In the genomic region with DNA sequence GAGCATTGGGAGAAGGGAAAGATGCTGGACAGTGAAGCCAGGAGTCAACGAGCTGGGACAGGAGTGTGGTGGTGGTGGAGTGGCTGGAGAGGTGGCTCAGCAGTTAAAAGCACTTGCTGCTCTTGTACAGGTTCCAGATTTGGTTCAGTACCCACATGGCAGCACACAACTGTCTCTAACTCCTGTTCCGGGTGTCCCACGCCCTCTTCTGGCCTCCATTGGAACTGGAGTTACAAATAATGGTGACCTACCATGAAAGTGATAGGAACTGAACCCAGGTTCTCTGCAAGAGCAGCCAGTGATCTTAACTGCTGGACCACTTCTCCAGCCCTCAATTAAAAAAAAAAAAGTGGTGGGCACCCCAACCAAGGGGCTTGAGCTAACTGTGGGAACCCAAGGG, we compare ENCODE assay signal across 9 mouse cellular contexts. TPM values are rescaled to one million over a fixed set of nuclear protein-coding genes. Genes with fewer than 3 reads are reported as not detected.
A peak's percentile ranks its signal among the peaks of the same experiment; 100 is the strongest.
DNase-seq lines count a peak whose midpoint lies in the region; ATAC-seq and TF ChIP-seq lines count a peak whose summit lies in the region.
"Had no signal": no experiment of that assay in that cellular context is flagged by ENCODE, and none has a peak within 500 bp of the region (broad histone marks: within the 10 kb centered on the region; RNA-seq: fewer than 3 reads in every experiment).

No protein-coding gene starts in this region.

- ATAC-seq in hindbrain, postnatal 0 days: no peak
- ATAC-seq in hindbrain, embryonic 12.5 days (ENCODE audit: low FRiP score): no peak
- no peak for ATAC-seq in forebrain, embryonic 13.5 days

- no peak overlapping the region for H3K27ac ChIP-seq in hindbrain, postnatal 0 days
- no peak overlapping the region for H3K27ac ChIP-seq in hindbrain, embryonic 12.5 days
- no peak overlapping the region for H3K27ac ChIP-seq in thymus, adult 2 months (ENCODE audit: control insufficient read depth, insufficient read depth, low read length)
- no peak overlapping the region for H3K27ac ChIP-seq in forebrain, embryonic 13.5 days
- H3K27ac ChIP-seq: neural tube, embryonic 15.5 days had no signal

- no peak overlapping the region for H3K4me3 ChIP-seq in hindbrain, postnatal 0 days (ENCODE audit: low read length)
- no peak overlapping the region for H3K4me3 ChIP-seq in hindbrain, embryonic 12.5 days
- no peak overlapping the region for H3K4me3 ChIP-seq in thymus, adult 2 months (ENCODE audit: control insufficient read depth, insufficient read depth, low read length)
- H3K4me3 ChIP-seq in forebrain, embryonic 13.5 days: no peak overlapping the region
- H3K4me3 ChIP-seq: neural tube, embryonic 15.5 days had no signal

- no peak overlapping the region for H3K9ac ChIP-seq in hindbrain, postnatal 0 days (replicated peaks; ENCODE audit: low read length)
- H3K9ac ChIP-seq in hindbrain, embryonic 12.5 days: no peak overlapping the region
- H3K9ac ChIP-seq in forebrain, embryonic 13.5 days: no peak overlapping the region
- H3K9ac ChIP-seq: neural tube, embryonic 15.5 days had no signal

- no peak for TF ChIP-seq POLR2A in thymus, adult 2 months (IDR thresholded peaks at IDR 0.05; ENCODE audit: control insufficient read depth, extremely low read depth, insufficient read depth, low read length, poor library complexity)

- 0 out of 2 replicates have a peak, but pooled peaks cover 4% of the 10 kb centered on the region for H3K4me1 ChIP-seq in hindbrain, postnatal 0 days (ENCODE audit: insufficient read depth, low read length)
- H3K4me1 ChIP-seq in hindbrain, embryonic 12.5 days: peaks cover 9% of the 10 kb centered on the region
- peaks cover 7% of the 10 kb centered on the region for H3K4me1 ChIP-seq in thymus, adult 2 months (replicated peaks; ENCODE audit: control insufficient read depth, insufficient read depth, low read length)
- H3K4me1 ChIP-seq in forebrain, embryonic 13.5 days: peaks cover 9% of the 10 kb centered on the region

- peak; percentile 9; the same call in 1 of the 2 replicates for TF ChIP-seq CTCF in hindbrain, postnatal 0 days (IDR thresholded peaks at IDR 0.05; ENCODE audit: low read depth)
- TF ChIP-seq CTCF in thymus, adult 2 months (IDR thresholded peaks at IDR 0.05; ENCODE audit: borderline replicate concordance, control insufficient read depth, extremely low read depth, insufficient read depth, low read length, poor library complexity): no peak

- no peak overlapping the region for H3K4me2 ChIP-seq in hindbrain, postnatal 0 days (ENCODE audit: low read depth, low read length)
- H3K4me2 ChIP-seq in hindbrain, embryonic 12.5 days (replicated peaks): no peak overlapping the region
- no peak overlapping the region for H3K4me2 ChIP-seq in forebrain, embryonic 13.5 days
- H3K4me2 ChIP-seq: neural tube, embryonic 15.5 days had no signal

- H3K36me3 ChIP-seq in hindbrain, postnatal 0 days (ENCODE audit: insufficient read depth, low read length): peaks cover 26% of the 10 kb centered on the region; the same call in 1 of the 2 replicates
- peaks cover 32% of the 10 kb centered on the region for H3K36me3 ChIP-seq in hindbrain, embryonic 12.5 days
- H3K36me3 ChIP-seq in thymus, adult 2 months (ENCODE audit: control insufficient read depth, insufficient read depth, low read length): 0 out of 2 replicates have a peak, but pooled peaks cover 4% of the 10 kb centered on the region
- peaks cover 69% of the 10 kb centered on the region for H3K36me3 ChIP-seq in forebrain, embryonic 13.5 days (ENCODE audit: poor library complexity, severe bottlenecking)

- no peak for DNase-seq in hindbrain, postnatal 0 days (ENCODE audit: low spot score)
- DNase-seq in thymus, adult 2 months: peak; percentile 30
- no peak for DNase-seq in thymus, adult 18-20 months
- peak; percentile 59 for DNase-seq in induced T-regulatory cell, adult 2 months (ENCODE audit: low read depth)
- DNase-seq in right cerebral cortex, postnatal 36 days (ENCODE audit: low spot score in 2 of 2): no peak
- no peak for DNase-seq in frontal cortex, postnatal 10 days (ENCODE audit: low spot score in 2 of 2)

- 38% methylated on average over 3 of the region's 3 CpGs for WGBS in hindbrain, postnatal 0 days
- 42% methylated on average over 3 of the region's 3 CpGs for WGBS in hindbrain, embryonic 12.5 days
- 38% methylated on average over 3 of the region's 3 CpGs for WGBS in thymus, adult 2 months
- 40% methylated on average over 3 of the region's 3 CpGs for WGBS in forebrain, embryonic 13.5 days

- H3K27me3 ChIP-seq in hindbrain, postnatal 0 days (ENCODE audit: insufficient read depth, low read length): no peaks in the 10 kb centered on the region
- no peaks in the 10 kb centered on the region for H3K27me3 ChIP-seq in hindbrain, embryonic 12.5 days
- H3K27me3 ChIP-seq in thymus, adult 2 months (ENCODE audit: control insufficient read depth, insufficient read depth, low read length): no peaks in the 10 kb centered on the region
- H3K27me3 ChIP-seq in forebrain, embryonic 13.5 days: no peaks in the 10 kb centered on the region
- H3K27me3 ChIP-seq: neural tube, embryonic 15.5 days had no signal

- H3K9me3 ChIP-seq in hindbrain, postnatal 0 days (ENCODE audit: low read length): no peaks in the 10 kb centered on the region
- H3K9me3 ChIP-seq in hindbrain, embryonic 12.5 days (replicated peaks): no peaks in the 10 kb centered on the region
- H3K9me3 ChIP-seq in forebrain, embryonic 13.5 days (replicated peaks): no peaks in the 10 kb centered on the region
- H3K9me3 ChIP-seq: neural tube, embryonic 15.5 days had no signal

RNA-seq across cellular contexts. Expression of a gene that starts 6.9 kb away (rescaled TPM):
- total RNA-seq in hindbrain, postnatal 0 days (2014; rRNA removed): 274 and 288 TPM in 2 replicates
- polyA plus RNA-seq in hindbrain, postnatal 0 days (2015; fragmentation: Nextera tagmentation; extraction: Ambion mirVana): 144 and 146 TPM in 2 replicates
- polyA plus RNA-seq in hindbrain, embryonic 12.5 days (2016; fragmentation: Nextera tagmentation; extraction: Ambion mirVana): 395 and 396 TPM in 2 replicates
- polyA plus RNA-seq in thymus, adult 2 months (2012; rRNA removed): 154 and 156 TPM in 2 replicates
- 278 and 318 TPM in 2 replicates for polyA plus RNA-seq in forebrain, embryonic 13.5 days (2015; fragmentation: Nextera tagmentation; extraction: Ambion mirVana)

RNA-seq across cellular contexts. Expression of a gene that starts 7.3 kb away (rescaled TPM):
- total RNA-seq in hindbrain, postnatal 0 days (2014; rRNA removed): 10.3 and 18.2 TPM in 2 replicates
- polyA plus RNA-seq in hindbrain, postnatal 0 days (2015; fragmentation: Nextera tagmentation; extraction: Ambion mirVana): 18.4 TPM in 2 replicates
- 21.3 and 23.9 TPM in 2 replicates for polyA plus RNA-seq in hindbrain, embryonic 12.5 days (2016; fragmentation: Nextera tagmentation; extraction: Ambion mirVana)
- polyA plus RNA-seq in thymus, adult 2 months (2012; rRNA removed): 17.3 and 20.2 TPM in 2 replicates
- polyA plus RNA-seq in forebrain, embryonic 13.5 days (2015; fragmentation: Nextera tagmentation; extraction: Ambion mirVana): 19.8 and 24.2 TPM in 2 replicates

RNA-seq across cellular contexts. Expression of a gene that starts 21.0 kb away (rescaled TPM):
- total RNA-seq in hindbrain, postnatal 0 days (2014; rRNA removed): 15.1 and 16.6 TPM in 2 replicates
- 34.6 and 35.7 TPM in 2 replicates for polyA plus RNA-seq in hindbrain, postnatal 0 days (2015; fragmentation: Nextera tagmentation; extraction: Ambion mirVana)
- polyA plus RNA-seq in hindbrain, embryonic 12.5 days (2016; fragmentation: Nextera tagmentation; extraction: Ambion mirVana): 43.8 and 52.4 TPM in 2 replicates
- 18.7 and 20.6 TPM in 2 replicates for polyA plus RNA-seq in thymus, adult 2 months (2012; rRNA removed)
- polyA plus RNA-seq in forebrain, embryonic 13.5 days (2015; fragmentation: Nextera tagmentation; extraction: Ambion mirVana): 44.7 and 50.4 TPM in 2 replicates

RNA-seq across cellular contexts. Expression of a gene that starts 21.2 kb away (rescaled TPM):
- 18.0 TPM in 2 replicates for total RNA-seq in hindbrain, postnatal 0 days (2014; rRNA removed)
- 15.6 and 16.6 TPM in 2 replicates for polyA plus RNA-seq in hindbrain, postnatal 0 days (2015; fragmentation: Nextera tagmentation; extraction: Ambion mirVana)
- polyA plus RNA-seq in hindbrain, embryonic 12.5 days (2016; fragmentation: Nextera tagmentation; extraction: Ambion mirVana): 15.8 and 16.3 TPM in 2 replicates
- 87.9 and 93.7 TPM in 2 replicates for polyA plus RNA-seq in thymus, adult 2 months (2012; rRNA removed)
- 14.3 and 15.5 TPM in 2 replicates for polyA plus RNA-seq in forebrain, embryonic 13.5 days (2015; fragmentation: Nextera tagmentation; extraction: Ambion mirVana)

RNA-seq across cellular contexts. Expression of a gene that starts 35.8 kb away (rescaled TPM):
- 1.3 and 7.0 TPM in 2 replicates for total RNA-seq in hindbrain, postnatal 0 days (2014; rRNA removed)
- polyA plus RNA-seq in hindbrain, postnatal 0 days (2015; fragmentation: Nextera tagmentation; extraction: Ambion mirVana): 1.5 and 1.7 TPM in 2 replicates
- 0.48 and 0.74 TPM in 2 replicates for polyA plus RNA-seq in hindbrain, embryonic 12.5 days (2016; fragmentation: Nextera tagmentation; extraction: Ambion mirVana)
- 3.1 and 4.7 TPM in 2 replicates for polyA plus RNA-seq in thymus, adult 2 months (2012; rRNA removed)
- 0.27 and 0.91 TPM in 2 replicates for polyA plus RNA-seq in forebrain, embryonic 13.5 days (2015; fragmentation: Nextera tagmentation; extraction: Ambion mirVana)

Comparison
In these comparisons a context has a peak if more than half of its experiments do, and no peak if none do; other contexts are left out.
1. DNase-seq: peak in thymus, adult 2 months (single experiment) and induced T-regulatory cell, adult 2 months (single experiment); none in hindbrain, postnatal 0 days (single experiment), thymus, adult 18-20 months (0 of 2), right cerebral cortex, postnatal 36 days (0 of 2) and frontal cortex, postnatal 10 days (0 of 2).